Mouse (Mus musculus): Measurements from ENCODE around the gene Crtap. TPM values are rescaled to one million over a fixed set of nuclear protein-coding genes. Genes with fewer than 3 reads are reported as not detected.
A peak's percentile ranks its signal among the peaks of the same experiment; 100 is the strongest.
"Not testable (repeated sequence)": the region's sequence is repeated elsewhere in the genome, so short reads cannot be mapped to it uniquely, and the experiment has no call there.

Crtap gene
- total RNA-seq, 2 experiments from 2014 or later: 95.3 to 98.3 TPM

- DNase-seq (ENCODE audit: low spot score in 2 of 2): no peak
Measured at GRCm38 (mm10) chr9:114399680-114400079, 9.2 kb upstream of the Crtap start.

GRCm38 (mm10) chr9:114395258-114395657 is 4.8 kb upstream of the Crtap start:
- no peak for DNase-seq (ENCODE audit: low spot score in 2 of 2)

DNA sequence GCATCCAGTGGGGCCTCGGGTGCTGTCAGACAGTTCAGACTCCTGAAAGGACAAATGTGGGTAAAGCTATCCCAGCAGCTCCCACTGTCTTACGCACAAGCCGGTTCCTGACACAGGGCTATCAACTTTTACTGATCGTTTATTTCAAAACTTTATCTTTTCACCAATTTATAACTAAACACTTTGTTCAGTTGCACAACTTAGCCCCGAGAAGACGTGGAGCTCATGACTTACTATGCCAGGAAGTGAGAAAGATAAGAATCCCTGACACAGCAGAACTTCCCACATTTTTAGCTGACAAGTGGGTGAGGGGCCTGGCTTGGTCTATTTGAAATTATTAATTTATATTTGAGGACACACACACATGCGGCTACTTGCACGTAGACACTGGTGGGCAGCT is 4.2 kb upstream of the Crtap start:
- no peak for DNase-seq (ENCODE audit: low spot score in 2 of 2)

- DNase-seq (ENCODE audit: low spot score in 2 of 2): not testable (repeated sequence)
Measured at GRCm38 (mm10) chr9:114394136-114394535, 3.7 kb upstream of the Crtap start.

DNA sequence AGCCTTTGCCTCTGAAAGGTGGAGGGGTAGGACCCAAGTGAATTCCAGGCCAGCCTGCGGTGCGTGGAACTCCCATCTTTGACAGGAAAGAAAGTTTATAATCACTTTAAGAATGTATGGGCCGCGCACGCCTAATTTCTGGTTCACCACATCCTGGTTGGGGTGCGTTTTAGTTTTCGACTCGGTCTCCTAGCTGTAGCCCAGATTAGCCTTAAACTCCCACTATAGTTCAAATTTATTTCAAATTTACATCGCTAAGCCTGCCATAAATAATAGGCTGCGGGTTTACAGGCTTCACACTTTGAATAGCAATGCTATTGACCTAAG is 237 bp upstream of the Crtap start:
- no peak for DNase-seq (ENCODE audit: low spot score in 2 of 2)

GRCm38 (mm10) chr9:114389371-114389904 is 1.0 kb downstream of the Crtap start:
- DNase-seq (ENCODE audit: low spot score in 2 of 2): no peak

GRCm38 (mm10) chr9:114388701-114389370 is 1.6 kb downstream of the Crtap start:
- DNase-seq (ENCODE audit: low spot score in 2 of 2): no peak

DNA sequence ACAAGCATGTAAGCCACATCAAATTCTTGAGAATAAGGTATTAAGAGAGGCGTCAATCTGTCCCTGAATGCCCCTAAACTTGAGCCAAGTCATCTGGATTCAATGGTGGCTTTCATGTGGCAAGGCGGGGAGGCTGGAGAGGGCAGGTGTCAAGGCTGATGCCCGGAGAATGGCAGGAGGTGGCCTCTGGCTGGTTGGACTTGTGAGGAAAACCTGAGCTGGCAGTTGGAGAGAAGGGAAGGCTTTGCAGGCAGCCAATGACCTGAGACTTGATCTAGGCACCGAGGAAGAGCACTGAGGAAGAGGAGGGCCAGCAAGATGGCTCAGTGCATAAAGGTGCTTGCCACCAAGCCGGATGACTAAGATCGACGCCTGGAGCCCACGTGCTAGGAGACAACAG is 2.2 kb downstream of the Crtap start:
- DNase-seq (ENCODE audit: low spot score in 2 of 2): no peak

- peak in 1 of 2 experiments; percentile 14 for DNase-seq (ENCODE audit: low spot score in 2 of 2)
Measured at GRCm38 (mm10) chr9:114387086-114387485, 3.4 kb downstream of the Crtap start.

GRCm38 (mm10) chr9:114385160-114385559 is 5.3 kb downstream of the Crtap start:
- no peak for DNase-seq (ENCODE audit: low spot score in 2 of 2)

DNA sequence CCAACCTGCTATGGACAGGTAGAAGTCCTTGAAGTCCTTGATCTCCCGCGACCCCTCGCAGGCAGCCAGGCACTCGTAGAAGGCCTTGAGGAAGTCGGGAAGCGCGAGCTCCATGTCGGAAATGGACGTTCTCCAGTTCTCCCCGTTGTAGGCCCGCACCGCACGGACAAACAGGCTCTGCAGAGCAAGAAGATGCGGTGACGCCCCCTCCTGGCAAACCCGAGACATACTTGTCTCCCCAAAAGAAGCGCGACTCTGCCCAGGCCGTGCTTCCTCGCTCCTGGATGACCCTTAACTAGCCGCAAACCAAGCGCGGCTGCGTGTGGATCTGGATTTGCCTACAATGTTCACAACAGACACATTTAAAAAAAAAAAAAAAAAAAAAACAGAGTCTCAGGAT is 5.8 kb downstream of the Crtap start:
- no peak for DNase-seq (ENCODE audit: low spot score in 2 of 2)

DNA sequence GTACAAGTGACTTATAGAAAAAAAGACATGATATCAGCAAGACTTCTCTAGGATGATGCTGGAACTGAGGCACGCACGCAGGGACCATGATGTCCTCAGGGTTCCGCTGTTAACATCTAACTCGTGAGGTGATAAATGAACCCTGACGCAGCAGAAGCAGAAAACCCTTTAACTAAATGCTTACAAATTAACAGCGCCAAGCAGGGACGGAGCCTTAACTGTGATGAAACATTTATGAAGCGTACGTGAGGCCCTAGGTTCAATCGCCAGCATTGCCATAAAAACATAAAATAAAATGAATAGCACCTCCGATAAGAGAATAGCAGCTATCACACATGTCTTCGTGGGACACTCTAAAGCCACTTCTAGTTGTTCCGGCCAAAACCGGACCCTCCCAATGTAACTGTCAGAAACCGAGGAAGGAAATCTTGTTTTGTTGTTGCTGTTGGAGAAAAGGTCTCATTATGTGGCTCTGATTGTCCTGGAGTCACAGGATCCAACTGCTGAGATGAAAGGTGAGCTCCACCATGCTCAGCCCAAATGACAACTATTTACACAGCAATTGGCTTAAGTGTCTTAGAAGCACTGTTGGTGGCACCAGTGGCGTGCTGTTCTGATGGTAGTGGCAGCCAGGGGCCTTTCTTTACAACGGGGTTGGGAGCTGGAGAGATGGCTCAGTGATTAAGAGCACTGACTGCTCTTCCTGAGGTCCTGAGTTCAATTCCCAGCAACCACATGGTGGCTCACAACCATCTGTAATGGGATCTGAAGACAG is 7.4 kb downstream of the Crtap start:
- DNase-seq (ENCODE audit: low spot score in 2 of 2): no peak

- DNase-seq (ENCODE audit: low spot score in 2 of 2): peak in 1 of 2 experiments; percentile 46
Measured at GRCm38 (mm10) chr9:114380881-114381733, 9.4 kb downstream of the Crtap start.

GRCm38 (mm10) chr9:114379871-114380270 is 10.6 kb downstream of the Crtap start:
- no peak for DNase-seq (ENCODE audit: low spot score in 2 of 2)

- no peak for DNase-seq (ENCODE audit: low spot score in 2 of 2)
Measured at GRCm38 (mm10) chr9:114377168-114377567, 13.3 kb downstream of the Crtap start.

- no peak for DNase-seq (ENCODE audit: low spot score in 2 of 2)
Measured at GRCm38 (mm10) chr9:114375276-114375962, 15.1 kb downstream of the Crtap start.

DNA sequence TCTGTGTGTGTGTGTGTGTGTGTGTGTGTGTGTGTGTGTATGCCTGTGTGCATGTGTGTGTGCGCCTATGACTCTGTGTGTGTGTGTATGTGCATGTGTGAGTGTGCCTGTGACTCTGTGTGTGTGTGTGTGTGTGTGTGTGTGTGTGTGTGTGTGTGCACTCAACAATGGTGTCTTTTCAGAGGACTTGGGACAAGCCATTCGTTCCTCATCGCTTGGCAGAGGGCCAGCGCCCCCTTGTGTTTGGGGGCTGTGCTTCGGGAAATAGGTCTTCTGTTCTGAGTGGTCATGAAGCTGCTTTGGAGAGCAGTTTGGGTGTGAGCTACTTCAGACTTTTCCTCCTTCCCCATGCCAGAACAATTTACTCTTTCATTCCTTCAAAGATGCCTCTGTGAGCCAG is 18.8 kb downstream of the Crtap start:
- not testable (repeated sequence) for DNase-seq (ENCODE audit: low spot score in 2 of 2)

GRCm38 (mm10) chr9:114369389-114369788 is 21.1 kb downstream of the Crtap start:
- DNase-seq (ENCODE audit: low spot score in 2 of 2): not testable (repeated sequence)

- no peak for DNase-seq (ENCODE audit: low spot score in 2 of 2)
Measured at GRCm38 (mm10) chr9:114368471-114368858, 22.0 kb downstream of the Crtap start.

- peak; percentile 77 to 83 for DNase-seq (ENCODE audit: low spot score in 2 of 2)
Measured at GRCm38 (mm10) chr9:114367783-114368470, 22.5 kb downstream of the Crtap start.
